Mouse (Mus musculus): ENCODE results near the gene Gm21985. TPM values are rescaled to one million over a fixed set of nuclear protein-coding genes. Genes with fewer than 3 reads are reported as not detected.
A peak's percentile ranks its signal among the peaks of the same experiment; 100 is the strongest.

Gm21985 gene
- under 1 TPM in 1 of 2 experiments, not detected in 1; 0.26 TPM for total RNA-seq (2021)
- long read RNA-seq, experiment 1, partial matches to known transcripts: 0 of 2 reads
- long read RNA-seq, experiment 1, other reads (novel, unspliced or antisense): 2 of 2 reads
- long read RNA-seq, experiment 2, partial matches to known transcripts: 0 of 4 reads
- long read RNA-seq, experiment 2, other reads (novel, unspliced or antisense): 4 of 4 reads

DNA sequence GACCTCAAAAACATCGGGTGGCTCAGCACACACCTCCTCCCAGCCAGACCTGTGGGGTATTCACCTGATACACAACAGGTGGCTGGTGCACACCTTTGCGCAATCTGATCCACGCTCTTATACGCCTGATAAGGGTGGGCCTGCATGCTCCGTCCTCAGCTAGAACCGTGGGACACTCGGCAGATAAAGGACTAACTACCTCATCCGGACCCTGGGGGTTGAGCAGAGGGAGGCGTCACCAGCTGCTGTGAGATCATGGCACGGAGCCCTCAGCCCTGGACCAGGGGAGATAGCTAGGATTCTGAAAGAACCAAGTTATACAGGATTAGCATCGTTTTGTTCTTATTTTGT is at the start of gene Gm21985:
Gm21985 (plus strand) TSS at position 73 of the 351 bp plus-strand sequence.
- DNase-seq: peak; percentile 68 to 80

DNA sequence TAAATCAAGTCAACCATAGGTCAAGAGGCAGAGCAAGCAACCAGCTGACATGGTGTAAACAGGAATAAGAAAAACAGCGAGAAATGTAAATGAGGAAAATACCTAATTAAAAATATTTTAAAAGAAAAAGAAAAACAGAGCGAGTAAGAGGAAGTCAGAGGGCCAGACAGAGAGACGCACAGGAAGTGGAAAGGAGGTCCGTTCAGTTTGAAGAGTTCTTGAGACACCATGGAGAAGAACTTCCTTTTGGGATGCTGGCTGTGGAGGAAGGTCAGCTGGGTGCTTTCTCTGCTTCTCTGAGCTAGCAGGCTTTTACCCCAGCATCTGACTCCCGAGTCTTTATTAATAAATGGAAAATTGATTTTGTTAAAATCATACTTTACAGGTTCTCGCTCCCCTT is 48.5 kb upstream of the Gm21985 start:
- DNase-seq: no peak

DNA sequence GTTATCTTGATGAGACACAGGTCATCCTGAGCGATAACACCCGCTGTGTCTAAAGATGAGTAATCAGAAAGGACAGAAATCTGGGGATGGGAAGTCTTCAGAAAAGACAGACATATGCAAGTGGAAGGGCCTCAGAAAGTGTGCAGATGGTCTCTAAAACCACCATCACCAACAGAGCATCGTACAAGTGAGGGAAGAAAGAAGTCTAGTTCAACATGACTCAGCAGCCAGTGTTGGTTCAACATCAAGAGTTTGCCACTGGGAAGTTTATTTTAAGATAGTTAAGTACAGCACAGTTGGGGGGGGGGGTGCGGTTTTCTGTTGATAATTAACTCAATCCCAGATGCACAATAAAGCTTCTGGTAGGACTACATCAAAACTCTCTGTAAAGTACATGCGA is 45.2 kb upstream of the Gm21985 start:
- no peak for DNase-seq

DNA sequence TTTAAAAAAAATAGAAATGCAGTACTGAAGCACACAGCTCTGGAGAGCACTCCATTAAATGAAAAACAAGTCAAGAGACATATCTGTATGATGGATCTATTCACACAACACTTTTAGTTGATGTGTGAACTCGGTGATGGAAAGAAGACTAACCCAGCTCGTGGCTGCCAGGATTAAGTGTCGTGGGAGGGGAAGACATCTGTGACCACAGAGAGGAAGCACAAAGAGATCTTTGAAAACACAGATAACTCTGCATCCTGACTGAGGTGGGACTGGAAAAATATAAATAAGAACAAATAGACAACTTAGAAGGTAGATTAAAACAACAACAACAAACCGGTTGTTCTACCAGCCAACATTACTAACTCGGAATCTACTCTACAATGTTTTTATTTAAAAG is 43.5 kb upstream of the Gm21985 start:
- DNase-seq: no peak

DNA sequence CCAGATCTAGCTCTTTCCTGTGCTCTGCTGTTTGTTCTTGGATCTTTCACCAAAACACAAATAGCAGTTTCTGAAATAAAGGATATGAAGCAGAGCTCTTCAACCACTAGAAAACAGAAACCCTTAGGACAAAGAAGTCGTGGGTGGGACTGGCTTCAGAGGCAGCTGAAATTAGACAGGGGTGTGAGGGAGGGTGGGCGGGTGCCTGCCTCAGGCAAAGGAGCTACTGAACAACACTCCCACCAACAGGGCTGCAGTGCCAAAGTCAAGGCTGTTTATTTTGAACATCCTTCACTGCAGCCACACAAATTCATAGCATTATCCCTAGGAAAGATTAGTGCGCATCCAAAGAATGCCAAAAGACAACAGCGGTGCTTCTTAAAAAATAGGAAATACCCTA is 41.8 kb upstream of the Gm21985 start:
- no peak for DNase-seq

DNA sequence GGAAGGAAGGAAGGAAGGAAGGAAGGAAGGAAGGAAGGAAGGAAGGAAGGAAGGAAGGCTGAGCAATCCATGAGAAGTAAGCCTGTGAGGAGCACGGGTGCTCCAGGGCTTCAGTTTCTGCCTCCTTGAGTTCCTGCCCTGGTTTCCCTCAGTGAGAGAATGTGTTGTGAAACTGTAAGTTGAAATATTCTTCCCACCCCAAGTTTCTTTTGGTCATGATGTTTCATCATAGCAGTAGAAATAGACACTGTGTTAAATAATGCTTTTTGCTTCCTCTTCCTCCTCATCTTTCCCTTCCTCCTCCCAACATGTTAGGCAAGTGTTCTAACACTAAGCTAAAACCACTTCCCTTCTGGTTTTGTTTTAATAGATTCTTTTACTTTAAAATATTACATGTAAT is 33.5 kb upstream of the Gm21985 start:
- DNase-seq: no peak

DNA sequence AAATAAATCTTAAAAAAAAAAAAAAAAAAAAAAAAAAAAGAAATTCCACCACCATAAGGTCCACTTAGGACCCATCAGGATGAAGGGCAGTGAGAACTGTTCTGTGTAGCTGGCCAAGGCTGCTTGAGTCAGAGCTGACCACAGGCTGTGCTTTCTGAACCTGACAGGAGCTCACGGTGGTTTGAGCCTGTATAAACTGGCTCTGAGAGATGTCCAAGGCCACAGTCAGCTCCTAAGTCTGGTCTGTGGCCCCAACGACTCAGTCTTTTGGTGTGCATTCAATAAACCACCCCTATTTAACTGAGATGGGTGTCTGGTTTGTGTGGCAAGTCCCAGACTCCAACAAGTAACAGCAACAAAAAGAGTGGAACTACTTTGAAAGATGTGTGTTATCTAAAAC is 29.5 kb upstream of the Gm21985 start:
- DNase-seq: peak; percentile 39 to 41

DNA sequence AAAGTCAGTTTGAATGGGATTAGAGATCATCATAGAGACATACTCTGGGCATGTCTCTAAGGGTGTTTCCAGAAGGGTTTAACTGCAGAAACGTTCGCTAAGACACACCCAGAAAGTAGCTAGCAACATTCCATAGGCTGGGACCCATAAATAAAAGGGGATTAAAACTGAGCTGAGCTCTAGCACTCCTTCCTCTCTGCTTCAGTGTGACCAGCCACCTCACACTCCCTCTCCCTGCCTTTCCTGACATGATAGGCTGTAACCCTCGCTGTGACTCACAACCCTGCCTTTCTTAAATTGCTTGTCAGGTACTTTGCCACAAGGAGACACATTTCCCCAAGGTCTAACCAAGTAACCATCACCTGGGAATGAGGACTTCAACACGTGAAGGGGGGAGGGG is 28.1 kb upstream of the Gm21985 start:
- DNase-seq: no peak

DNA sequence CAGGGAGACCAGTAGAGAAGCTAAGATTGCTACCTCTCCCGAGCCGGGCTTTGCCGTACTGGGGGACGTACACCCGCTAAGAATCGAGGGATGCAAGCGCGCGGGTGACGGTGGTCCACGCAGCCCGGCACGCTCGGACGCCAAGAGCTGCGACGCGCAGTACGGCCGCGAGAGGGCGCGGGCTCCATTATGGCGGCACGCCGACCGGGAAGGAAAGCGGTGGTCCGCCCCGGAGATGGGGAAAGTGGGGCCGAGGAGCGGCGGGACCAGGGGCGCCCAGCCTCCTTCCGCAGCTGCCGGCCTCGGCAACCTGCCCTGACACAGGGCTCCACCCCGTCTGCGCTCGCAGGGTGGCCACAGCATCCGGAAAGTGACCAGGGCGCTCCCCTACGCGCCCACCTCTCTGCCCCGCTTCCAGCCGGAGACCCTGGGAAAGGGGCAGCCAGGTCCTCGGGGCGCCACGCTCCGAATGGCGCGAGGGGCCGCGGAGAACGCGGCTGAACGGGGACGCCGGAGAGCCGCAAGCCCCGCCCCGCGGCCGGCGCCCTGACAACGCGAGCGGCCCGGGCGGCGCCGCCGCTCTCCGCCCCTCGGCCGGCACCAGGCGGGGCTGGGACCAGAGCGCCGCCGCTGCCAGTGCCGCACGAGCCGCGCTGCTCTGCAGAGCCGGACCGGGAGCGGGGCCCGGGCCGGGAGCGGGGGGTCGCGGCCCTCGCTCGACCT is 26.7 kb upstream of the Gm21985 start, which contains the start of gene Lpcat4:
Lpcat4 (plus strand) TSS at position 257 of the 723 bp plus-strand sequence.
- DNase-seq: peak; percentile 87 to 91

DNA sequence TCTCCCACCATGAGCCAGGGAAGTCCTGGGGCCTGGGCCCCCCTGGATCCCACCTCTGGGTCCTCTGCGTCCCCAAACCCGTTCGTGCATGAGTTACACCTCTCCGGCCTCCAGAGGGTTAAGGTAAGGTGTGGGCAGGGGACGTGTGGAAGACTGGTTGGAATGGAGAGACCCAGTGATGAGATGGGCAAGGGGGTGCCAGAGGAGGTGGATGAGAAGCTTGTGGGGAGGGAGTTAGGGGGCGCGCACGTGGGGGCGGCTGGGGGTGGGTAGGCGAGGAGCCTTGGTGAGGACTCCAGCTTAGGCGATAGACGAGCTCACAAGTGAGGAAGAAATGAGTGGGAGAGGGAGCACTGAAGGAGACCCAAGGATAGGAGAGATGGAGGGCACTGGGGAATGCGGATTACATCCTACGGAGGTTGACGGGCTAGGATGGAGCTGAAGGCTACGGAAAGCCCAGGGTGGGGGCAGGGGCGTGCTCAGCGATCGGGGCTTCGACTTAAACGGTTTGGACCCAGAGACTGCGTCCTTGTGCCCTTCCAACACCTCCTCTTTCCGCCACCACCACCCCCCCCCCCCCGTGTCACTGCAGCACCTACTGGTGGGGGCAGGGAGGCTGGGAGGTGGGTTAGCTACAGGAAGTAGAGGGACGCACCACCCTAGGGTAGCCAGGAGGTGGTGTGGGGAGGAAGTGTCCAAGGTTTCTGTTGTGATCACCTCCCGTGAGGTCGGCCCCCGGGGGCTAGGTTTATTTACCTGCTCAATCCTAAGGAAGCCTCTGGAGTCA is 26.0 kb upstream of the Gm21985 start:
- DNase-seq: peak in 1 of 2 experiments; percentile 19

DNA sequence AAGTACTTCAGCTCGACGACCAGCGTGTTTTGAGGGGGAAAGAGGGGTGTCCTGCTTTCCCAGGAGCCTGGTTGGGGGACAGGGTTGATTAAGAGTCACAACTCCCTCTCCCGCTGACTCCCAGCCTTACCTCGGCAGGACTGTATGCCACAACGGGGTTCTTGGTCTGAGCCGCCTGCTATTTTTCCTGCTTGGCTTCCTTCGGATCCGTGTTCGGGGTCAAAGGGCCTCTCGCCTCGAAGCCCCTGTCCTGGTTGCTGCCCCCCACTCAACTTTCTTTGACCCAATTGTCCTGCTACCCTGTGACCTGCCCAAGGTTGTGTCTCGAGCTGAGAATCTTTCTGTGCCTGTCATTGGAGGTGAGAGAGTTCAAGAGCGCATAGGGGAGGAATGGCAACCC is 24.3 kb upstream of the Gm21985 start:
- DNase-seq: no peak

DNA sequence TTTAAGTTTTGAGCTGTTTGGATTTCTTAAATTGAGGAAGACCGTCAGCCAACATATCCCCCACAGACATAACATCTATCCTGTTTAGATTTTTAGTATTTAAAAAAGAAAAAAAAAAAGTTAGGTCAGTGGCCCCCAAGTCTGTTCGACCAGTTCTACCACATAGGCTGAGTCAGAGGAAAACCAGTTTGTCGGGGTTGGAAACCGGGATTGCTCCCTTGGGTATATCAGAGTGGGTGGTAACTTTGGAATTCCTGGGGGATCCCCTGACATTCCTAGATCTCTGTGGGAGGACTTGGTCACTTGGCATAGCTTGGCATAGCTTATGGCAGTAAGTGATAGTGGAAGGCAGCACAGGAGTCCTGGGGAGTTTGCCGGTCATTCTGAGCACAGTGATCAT is 20.8 kb upstream of the Gm21985 start:
- no peak for DNase-seq

DNA sequence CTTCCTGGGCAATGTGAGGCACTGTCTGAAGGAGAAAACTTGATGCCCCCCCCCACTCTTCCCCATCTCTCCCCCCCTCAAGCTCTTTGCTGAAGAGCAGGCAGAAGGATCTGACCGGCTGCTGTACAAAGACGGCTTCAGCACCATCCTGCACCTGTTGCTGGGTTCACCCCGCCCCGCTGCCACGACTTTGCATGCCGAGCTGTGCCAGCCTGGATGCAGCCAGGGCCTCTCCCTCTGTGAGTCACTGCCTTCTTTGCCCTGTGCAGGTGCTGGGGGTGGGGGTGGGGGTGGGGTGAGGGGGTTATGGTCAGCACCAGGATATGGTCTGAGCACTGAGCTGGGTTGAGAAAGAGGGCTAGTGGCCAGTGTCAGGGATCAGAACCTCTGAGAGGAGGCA is 19.9 kb upstream of the Gm21985 start:
- DNase-seq: no peak

DNA sequence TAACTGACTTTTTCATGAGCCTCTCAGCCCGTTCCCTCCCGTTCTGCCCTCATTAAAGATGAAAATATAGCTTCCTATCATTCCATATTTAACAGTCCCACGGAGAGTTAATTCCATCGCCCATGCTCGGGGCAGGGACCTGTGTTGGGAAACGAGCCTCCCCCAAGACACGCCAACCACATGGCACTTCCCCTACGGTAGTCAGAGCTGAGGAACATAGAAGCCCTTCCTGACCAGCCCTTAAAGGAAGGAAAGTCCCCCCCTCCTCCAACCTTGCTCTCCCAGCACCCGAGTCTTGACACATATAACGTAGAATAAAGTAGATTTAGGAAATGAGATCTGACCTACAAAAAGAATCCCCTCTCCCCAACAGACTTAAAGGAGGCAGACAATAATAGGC is 18.8 kb upstream of the Gm21985 start:
- DNase-seq: no peak

DNA sequence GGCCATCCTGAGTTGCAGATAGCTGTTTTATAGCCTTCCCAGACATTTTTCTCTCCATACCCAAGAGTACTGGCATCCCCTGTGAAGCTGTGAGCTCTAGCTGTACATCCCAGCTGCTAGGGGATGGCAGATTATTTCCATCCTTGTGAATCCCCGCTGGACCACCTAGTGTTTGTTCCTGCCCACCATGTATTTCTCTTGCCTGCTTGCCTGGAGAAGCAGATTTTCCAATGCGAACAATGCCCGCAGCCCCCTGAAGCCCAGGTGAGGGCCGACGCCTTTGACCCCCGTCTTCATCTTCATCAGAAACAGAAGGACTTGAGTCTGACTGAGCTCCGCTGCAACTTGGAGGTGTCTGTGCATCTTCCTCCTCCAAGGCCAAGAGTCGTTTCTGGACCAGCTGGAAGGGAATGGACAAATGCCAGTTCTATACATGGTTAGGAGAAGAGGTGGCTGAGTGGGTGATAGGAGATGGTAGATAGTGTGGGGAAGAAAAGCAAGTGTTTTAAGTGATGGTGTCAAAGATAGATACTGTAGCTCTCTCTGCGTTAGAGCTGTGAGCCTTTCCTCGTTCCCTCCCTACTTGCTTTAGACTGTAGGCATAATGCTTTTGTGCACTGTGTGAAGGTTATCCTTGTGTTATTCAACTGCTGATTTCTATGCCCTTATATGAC is 16.2 kb upstream of the Gm21985 start:
- DNase-seq: no peak

DNA sequence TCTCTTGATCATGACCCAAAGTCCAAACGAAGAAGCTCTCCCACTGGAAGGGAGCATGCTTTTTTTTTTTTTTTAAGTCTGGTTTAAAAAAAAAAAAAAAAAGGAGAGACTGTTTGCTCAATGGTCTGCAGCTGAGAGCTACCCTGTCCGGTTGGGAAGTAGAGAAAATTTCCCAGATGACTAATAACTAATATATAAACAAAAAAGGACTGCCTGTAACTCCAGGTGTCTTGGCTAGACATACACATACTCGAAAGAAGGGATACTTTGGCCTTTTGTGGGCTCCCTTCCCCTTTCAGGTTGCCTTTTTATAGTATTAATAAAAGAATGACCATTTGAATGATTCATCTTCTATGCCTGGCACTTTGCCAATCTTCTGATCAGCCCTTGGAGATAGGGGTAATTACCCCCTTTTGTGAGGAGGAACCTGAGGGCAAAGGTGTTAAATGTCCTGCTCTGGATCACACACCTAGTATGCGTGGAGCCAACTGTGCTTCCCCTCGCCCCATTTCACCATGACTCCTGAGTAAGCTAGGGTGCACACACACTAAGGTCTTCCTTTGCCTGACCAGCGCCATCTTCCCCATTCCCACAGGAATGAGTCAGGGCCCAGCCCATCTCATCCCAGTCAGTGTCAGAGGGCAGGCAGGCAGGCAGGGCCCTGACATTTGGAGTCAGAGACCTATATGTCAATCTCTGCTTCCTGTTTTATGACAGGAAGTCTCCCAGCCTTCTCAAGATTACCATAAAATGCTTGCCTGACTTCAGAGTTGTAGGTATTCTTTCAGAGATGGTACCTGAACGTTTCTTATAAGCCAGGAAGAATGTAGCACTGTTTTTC is 11.2 kb upstream of the Gm21985 start:
- peak; percentile 28 to 60 for DNase-seq

DNA sequence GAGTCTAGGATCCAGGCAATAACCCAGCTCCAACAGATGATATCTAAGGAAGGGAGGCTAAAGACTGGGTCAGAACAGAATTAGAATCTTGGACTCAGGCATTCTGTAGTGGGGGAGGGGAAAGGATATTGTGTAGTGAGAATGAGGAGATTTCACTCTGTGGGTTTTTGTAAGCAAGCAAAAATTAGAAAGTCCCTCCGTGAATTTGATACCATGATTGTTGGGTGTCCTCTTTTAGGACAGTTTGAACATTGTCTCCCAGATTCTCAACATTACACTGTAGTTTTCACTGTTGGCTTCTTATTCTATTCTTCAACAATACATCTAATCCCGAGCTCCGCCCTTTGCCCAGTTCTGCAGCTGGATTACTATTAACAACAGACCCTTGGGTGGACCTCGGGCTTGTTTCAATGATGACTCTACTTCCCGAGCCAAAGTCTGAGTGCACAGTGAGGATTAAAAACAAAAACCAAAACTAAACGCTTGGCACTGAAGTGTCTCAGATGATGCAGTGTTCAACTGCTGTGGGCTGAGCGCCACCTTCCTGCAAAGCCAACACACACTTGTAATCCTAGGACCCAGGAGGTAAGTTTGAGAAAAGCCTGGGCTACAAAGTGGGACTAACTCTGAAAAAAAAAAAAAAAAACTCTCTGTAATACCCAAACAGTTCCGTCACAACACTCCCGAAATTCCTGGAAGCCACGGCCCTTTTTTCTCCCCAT is 6.7 kb upstream of the Gm21985 start, which contains the start of gene Nutm1:
Nutm1 (minus strand) TSS at position 51 of the 722 bp plus-strand sequence.
- DNase-seq: peak; percentile 8 to 28

DNA sequence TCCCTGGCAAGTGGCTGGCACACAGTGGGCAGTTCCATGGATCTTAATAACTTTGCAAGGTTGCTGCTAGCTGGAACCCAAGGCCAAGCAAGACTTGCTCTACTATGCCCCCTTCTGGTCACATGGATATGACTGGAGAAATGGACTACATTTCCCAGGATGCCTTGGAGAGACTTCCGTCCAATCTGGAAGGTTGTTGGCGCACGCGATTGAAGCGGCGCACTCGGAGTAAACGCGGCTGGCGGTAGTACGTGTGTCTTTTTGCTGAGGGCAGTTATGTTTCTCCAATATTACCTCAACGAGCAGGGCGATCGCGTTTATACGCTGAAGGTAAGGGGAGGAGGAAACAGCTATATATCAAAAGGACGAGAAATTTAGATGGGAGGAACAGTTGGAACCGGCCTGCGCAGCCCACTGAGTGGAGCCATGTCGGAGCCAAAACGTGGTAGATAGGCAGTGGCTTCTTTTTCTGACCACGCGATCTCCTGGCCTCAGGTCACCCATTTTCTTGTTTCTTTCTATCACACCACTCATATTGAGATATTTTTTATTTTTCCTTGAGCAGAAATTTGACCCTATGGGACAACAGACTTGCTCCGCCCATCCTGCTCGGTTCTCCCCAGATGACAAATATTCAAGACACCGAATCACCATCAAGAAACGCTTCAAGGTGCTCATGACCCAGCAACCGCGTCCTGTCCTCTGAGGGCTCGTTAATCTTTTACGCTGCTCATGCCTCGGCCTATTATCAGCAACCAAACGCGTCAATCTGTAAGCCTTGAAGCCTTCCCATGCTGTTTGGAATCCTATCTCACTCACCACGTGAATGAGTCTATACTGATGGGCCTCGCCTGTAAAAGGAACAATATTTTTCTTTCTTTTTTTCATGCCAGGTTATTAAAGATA is 4.1 kb upstream of the Gm21985 start, which contains the start of gene Nop10:
Nop10 (plus strand) TSS at position 179 of the 906 bp plus-strand sequence.
- DNase-seq: peak; percentile 85 to 86

DNA sequence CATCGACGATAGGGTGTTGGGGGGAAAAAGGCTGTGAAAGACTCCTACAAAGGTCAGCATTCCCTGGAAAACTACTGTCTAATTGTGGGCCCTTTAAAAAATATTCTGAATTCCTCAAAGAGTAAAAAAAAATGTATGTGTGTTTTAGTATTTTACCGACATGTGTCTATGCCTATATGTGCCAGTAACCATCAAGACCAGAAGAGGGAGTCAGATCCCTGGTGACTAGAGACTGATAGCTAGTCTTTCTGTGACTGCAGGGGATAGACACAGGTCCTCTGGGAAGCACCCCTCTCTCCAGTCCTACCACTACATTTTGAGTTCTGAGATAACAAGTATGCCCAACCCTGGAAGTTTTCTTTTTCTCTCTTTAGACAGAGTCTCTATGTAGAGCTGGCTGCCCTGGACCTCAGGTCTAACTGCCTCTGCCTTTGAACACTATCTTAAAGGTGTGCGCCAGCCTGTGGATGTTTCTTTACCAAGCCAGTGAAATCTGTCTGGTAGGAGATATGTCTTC is 3.3 kb upstream of the Gm21985 start:
- no peak for DNase-seq
